Comparison of ENCODE assay signal across 8 mouse cellular contexts in genomic region chr12:108422858-108423631, GRCm38 (mm10). TPM values are rescaled to one million over a fixed set of nuclear protein-coding genes. Genes with fewer than 3 reads are reported as not detected.
DNase-seq lines count a peak whose midpoint lies in the region; ATAC-seq and TF ChIP-seq lines count a peak whose summit lies in the region.

No protein-coding gene starts in this region.

- H3K9ac ChIP-seq in intestine, postnatal 0 days (ENCODE audit: low read depth, low read length), result peak overlapping the region; percentile 66

- no peaks in the 10 kb centered on the region for H3K9me3 ChIP-seq in intestine, postnatal 0 days (ENCODE audit: control insufficient read depth)
- no peaks in the 10 kb centered on the region for H3K9me3 ChIP-seq in midbrain, embryonic 10.5 days (replicated peaks)

- H3K27ac ChIP-seq in intestine, postnatal 0 days (ENCODE audit: low read depth, low read length), result peak overlapping the region; percentile 65
- peak overlapping the region; percentile 99 for H3K27ac ChIP-seq in midbrain, embryonic 10.5 days (replicated peaks)

- H3K36me3 ChIP-seq in intestine, postnatal 0 days (ENCODE audit: control insufficient read depth, insufficient read depth), result no peaks in the 10 kb centered on the region
- H3K36me3 ChIP-seq in midbrain, embryonic 10.5 days, result peaks cover 2% of the 10 kb centered on the region

- peak; percentile 55 for TF ChIP-seq CTCF in intestine, postnatal 0 days (IDR thresholded peaks at IDR 0.05; ENCODE audit: low read depth)

- under 1% methylated on average over 71 of the region's 90 CpGs for WGBS in intestine, postnatal 0 days
- WGBS in midbrain, embryonic 10.5 days, result under 1% methylated on average over 83 of the region's 90 CpGs

- H3K27me3 ChIP-seq in intestine, postnatal 0 days (replicated peaks; ENCODE audit: control insufficient read depth, insufficient read depth, low read length), result 0 out of 2 replicates have a peak, but pooled peaks cover 8% of the 10 kb centered on the region
- H3K27me3 ChIP-seq in midbrain, embryonic 10.5 days (ENCODE audit: low read depth, poor library complexity, severe bottlenecking), result peaks cover 18% of the 10 kb centered on the region

- ATAC-seq in granulocyte monocyte progenitor cell, adult 5-6 weeks (replicated peaks; ENCODE audit: poor library complexity, severe bottlenecking), result peak; percentile 84
- peak; percentile 91 for ATAC-seq in intestine, postnatal 0 days
- ATAC-seq in erythroid progenitor cell, adult 5-6 weeks (replicated peaks; ENCODE audit: low FRiP score, poor library complexity, severe bottlenecking), result no peak

- H3K4me3 ChIP-seq in intestine, postnatal 0 days (ENCODE audit: low read depth, low read length), result peak overlapping the region; percentile 59
- peak overlapping the region; percentile 90 for H3K4me3 ChIP-seq in midbrain, embryonic 10.5 days

- intact Hi-C loops in left cerebral cortex, postnatal 36 days (cut with DNase I), result loop anchor here (2.0 kb wide), 1 partner anchor 58 kb away; no protein-coding TSS in a partner anchor

- DNase-seq in adrenal gland, postnatal 10 days, result peak; percentile 95
- peak; percentile 93 for DNase-seq in embryo, embryonic 11 days
- DNase-seq in left cerebral cortex, postnatal 36 days (ENCODE audit: low spot score in 2 of 2), result peak; percentile 86 to 89
- peak; percentile 94 for DNase-seq in midbrain, embryonic 10.5 days (ENCODE audit: low spot score)
- DNase-seq in skeletal muscle tissue, adult 2 months (ENCODE audit: low read depth, low spot score), result peak; percentile 57

- peak overlapping the region; percentile 85 for H3K4me2 ChIP-seq in intestine, postnatal 0 days (replicated peaks; ENCODE audit: low read depth)

- H3K4me1 ChIP-seq in intestine, postnatal 0 days (replicated peaks; ENCODE audit: control insufficient read depth, insufficient read depth, low read length), result no peaks in the 10 kb centered on the region
- H3K4me1 ChIP-seq in midbrain, embryonic 10.5 days, result peaks cover 53% of the 10 kb centered on the region

RNA-seq across cellular contexts. Expression of gene Eml1, which starts 52.3 kb away (rescaled TPM):
- 10 to 100 TPM; 32.8 to 36.7 TPM for total RNA-seq in adrenal gland, postnatal 10 days (2021)
- total RNA-seq in granulocyte monocyte progenitor cell, adult 5-6 weeks (2014; fragmentation: Nextera tagmentation), result not detected in 2 replicates
- not detected in 2 replicates for total RNA-seq in granulocyte monocyte progenitor cell, adult 5-6 weeks (2017)
- 27.8 and 32.9 TPM in 2 replicates for polyA plus RNA-seq in intestine, postnatal 0 days (2015; fragmentation: Nextera tagmentation; extraction: Ambion mirVana)
- total RNA-seq in left cerebral cortex, postnatal 36 days (2021), result 10 to 100 TPM; 59.3 to 64.2 TPM
- polyA plus RNA-seq in midbrain, embryonic 10.5 days (2016; fragmentation: Nextera tagmentation; extraction: Ambion mirVana), result 121 and 123 TPM in 2 replicates
- not detected in 2 replicates for total RNA-seq in erythroid progenitor cell, adult 5-6 weeks (2015; ENCODE audit: low replicate concordance)
- not detected in 2 replicates for total RNA-seq in erythroid progenitor cell, adult 5-6 weeks (2017; ENCODE audit: low replicate concordance)

Comparison
In these comparisons a context has a peak if more than half of its experiments do, and no peak if none do; other contexts are left out.
1. RNA of gene Eml1, which starts 52.3 kb away (total RNA-seq): 59.3 to 64.2 TPM in left cerebral cortex, postnatal 36 days and 32.8 to 36.7 TPM in adrenal gland, postnatal 10 days; not detected in granulocyte monocyte progenitor cell, adult 5-6 weeks and not detected in erythroid progenitor cell, adult 5-6 weeks; every median in the first group is over 10 times any median in the second.
2. Peak in every context shown above with its lines, with median percentiles within 50 percentile points of each other: DNase-seq.